Mouse (Mus musculus): ENCODE results near the gene Gmps.

Gene Gmps

DNA sequence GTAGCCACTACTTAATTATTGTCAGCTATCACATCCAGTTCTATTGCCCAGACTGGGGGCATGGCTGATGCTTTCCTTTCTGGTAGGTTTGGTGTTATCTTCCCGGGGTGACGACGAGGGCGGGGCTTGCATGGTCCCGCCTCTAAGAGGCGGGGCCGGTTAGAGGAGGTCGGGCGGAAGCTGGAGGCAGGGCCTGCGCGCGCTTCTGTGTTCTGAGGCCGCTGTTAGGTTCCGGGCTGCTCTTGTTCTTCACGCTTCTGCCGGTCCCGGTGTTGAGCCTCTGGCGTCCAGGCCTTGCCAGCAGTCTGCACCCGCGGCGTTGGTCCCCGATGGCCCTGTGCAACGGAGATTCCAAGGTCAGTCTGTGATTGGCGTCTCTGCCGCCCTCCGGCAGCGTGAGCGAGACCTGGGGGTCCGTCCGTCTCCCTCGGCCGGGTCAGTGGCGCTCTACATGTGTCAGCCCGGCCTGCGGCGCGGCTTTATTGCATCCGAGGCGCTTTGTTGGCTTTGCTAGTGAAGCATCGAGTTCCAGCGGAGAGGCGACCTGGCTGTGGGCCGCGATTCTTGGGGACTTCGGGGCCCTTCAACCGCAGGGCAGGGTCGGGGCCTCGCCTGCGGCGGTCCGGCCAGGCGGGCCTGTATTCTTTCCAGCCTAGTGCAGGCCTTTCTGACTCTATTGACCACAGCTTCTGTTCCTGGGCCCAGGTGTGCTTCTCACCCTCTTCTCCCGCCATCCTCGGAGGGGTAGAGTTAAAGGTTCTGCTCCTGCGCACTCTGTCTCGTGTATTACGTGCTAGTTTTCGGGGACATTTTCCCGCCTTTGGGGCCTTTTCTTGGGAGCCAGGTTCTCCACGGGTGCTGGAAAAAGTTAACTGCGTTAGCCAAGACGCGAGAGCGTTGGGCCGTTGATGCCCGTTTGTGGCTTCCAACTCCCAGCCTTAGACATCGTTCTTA is at the start of gene Gmps:
Gene Gmps, plus strand, starts transcription at position 152 of the 954 bp plus-strand sequence.
- peak; percentile 94 for DNase-seq

DNA sequence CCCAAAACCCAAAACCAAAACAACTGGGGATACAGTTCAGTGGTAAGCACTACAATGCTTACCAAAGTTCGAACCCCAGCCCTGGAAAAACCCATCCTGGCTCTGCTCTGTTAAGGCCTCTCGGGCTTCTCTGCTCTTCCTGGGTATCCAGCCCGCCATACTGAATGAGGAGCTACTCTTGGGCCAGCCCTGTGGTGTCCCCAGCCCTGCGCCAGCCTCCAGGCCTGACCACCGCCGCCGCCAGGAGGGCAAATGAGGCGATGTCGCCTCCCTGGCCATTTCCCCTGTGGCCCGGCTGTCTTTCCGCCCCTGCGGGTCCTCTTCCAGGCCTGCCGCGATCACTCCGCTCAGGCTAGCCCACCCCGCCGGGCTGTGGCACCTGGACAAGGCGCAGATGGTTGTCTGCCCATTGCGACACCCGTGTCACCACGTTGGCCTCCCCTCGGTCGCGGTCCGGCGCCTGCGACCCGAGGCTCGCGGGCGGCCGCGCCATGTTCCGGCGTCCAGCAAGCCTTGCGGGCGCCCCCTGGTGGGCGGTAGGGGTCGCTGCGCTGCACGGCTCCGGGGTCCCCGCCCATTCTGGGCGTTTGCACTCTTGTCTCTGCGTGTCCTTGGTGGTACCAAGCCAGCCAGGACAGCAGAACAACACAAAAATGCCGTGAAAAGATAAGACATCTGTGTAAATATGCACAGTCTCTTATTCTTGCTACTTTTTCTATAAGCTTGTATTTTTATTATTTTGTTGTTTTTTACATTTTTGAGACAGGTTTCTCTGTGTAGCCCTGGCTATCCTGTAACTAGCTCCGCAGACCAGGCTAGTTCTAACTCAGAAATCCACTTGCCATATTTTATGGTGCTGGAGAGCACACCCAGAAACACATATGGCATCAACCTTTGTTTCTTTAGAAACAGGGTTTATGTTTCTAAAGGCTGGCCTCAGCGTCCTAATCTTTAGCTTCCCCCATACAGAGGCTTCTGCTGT is 46.7 kb upstream of the Gmps start, which contains the start of gene E130311K13Rik:
Gene E130311K13Rik, minus strand, starts transcription at position 595 of the 982 bp plus-strand sequence.
- DNase-seq: peak; percentile 92 to 93

DNA sequence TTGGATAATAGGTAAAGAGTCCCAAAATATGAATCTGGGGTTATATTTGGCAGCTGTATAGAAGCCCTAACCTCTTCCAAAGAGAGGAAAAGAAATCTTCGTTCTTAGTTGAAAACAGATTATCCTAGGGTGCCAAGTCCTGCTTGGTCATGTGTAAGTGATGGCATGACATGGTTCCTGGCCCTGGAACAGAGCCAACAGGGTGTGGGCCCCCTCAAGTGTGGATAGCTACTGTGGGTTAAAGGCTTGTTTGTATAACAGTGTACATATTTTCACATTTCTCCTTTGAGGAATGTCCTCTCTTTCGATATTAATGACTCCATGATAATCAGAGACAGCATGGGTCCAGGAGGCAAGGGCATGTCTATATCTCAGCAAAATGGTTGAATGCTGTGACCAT is 37.0 kb upstream of the Gmps start:
- no peak for DNase-seq

DNA sequence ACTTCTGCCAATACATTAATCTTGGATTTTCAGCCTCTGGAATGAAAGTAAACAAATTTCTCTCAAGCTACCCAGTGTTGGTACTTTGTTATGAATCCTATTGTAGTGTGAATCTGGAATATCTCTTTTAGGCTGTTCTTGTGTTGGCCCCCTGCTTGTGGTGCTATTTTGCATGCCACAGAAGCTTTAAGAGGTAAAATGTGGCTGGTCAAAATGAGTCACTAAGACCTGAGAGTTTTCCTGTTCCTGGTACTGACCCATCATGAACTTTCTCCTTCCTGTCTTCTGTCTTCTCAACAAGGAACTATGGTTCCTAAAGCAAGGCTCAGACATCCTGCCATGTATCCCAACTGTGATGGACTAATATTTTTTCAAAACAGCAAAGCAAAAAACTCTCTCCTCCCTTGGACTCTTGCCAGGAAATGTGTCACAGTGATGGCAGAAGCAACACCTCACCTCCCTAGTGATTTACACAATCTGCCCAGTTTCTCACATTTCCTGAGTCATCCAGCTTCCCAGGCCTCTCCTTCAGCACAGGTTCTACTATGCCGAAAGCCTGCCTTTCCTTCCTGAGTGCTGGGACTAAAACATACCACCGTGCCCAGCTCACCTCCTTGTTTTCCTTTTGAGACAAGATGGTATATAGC is 34.6 kb upstream of the Gmps start:
- DNase-seq: no peak

DNA sequence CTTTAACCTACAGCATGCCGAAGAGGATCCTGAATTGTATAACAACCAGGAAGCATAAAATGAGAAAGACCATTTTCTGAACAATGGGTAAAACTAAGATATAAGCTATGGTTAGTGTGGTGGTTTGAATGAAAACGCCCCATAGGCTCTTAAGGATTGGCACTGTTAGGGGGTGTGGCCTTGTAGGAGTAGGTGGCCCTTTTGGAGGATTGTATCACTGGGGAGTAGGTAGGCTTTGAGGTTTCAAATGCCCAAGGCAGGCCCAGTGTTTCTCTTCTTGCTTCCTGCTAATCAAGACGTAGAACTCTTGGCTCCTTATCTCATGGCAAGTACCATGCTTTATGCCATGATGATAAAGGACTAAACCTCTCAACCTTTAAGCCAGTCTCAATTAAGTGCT is 26.1 kb upstream of the Gmps start:
- DNase-seq: no peak

DNA sequence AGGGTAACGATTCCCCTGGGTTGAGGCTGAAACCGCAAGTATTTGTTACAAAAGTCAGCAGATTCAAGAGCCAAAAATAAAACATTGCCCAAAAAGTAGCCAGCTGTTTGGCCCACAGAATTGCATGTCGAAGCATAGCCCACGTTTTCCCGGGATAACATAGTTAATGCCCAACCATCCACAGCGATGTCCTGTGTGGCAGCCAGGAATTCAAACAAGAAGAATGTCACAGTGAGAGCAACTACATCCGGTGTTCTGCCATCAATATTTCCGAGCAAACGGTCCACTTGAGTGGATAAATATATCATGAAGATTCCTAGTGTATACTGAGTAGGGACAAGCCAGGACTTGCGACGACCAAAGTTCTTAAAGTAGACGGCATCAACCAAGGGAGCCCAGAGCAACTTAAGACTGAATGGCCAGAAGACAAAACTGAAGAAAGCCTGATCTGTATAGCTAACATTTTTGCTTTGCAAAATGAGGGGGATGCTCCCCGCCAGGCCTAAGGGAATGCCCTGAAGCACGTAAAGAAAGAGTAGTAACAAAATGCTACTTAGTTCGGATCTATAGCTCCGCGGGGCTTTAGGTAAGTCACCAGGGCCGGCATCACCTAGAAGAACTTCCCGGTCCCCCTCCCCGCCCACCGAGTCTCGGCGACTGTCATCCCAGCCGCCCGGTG is 12.3 kb upstream of the Gmps start:
- peak in 1 of 2 experiments; percentile 10 for DNase-seq

DNA sequence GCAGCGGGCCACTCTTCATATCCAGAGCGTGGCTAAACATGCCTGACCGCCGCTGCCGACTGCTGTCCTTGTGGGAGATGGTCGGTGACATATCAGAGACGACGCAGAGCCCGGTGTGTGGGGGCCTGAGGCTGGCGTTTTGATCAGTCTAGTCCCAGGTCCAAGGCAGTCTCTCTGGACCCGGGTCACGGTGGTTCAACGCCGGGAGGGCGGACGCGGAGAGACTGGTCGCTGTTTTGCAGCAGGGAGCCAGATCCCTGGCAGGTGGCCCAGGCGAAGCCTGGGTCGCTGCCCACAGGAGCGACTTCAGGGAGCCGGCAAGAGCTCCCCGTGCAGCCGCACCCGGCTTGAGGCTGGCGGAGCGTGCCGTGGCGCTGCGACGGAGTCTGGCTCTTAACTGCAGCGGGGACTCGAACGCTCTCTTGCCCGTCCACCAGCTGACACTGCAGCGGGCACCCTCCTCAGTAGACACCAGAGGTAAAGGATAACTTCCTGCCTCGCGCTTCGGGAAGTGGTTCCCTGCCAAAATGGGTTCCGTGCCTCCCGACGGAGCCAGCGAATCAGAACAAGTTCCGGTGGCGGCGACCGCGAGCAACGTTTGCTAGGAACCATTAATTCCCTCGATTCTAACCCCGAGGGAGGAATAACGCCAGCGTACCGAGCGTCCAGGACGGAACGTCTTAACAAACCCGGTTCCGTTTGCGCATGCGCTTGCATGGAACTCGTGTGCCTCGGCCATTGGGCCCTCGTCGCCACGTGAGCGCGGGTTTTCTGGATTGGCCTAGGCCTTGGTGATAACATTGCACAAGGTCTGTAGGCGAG is 11.6 kb upstream of the Gmps start, which contains the start of gene Slc33a1:
Gene Slc33a1, minus strand, starts transcription at position 669 of the 822 bp plus-strand sequence.
- peak; percentile 98 to 99 for DNase-seq

DNA sequence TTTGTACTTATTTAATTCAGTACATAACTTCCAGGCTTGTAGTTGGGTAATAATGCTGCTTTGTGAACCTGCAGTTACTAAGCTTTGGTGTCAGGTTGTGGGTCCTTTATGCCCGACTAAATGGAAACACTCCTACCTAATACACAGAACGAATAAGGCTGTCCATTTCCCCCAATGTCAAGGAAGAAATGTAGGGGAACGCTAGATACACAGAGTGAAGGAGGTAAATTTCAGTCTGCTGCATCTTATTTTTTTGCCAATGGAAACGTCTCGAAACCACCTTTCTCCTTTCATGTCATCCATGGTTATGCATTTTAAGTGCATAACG is 11.0 kb upstream of the Gmps start:
- no peak for DNase-seq

DNA sequence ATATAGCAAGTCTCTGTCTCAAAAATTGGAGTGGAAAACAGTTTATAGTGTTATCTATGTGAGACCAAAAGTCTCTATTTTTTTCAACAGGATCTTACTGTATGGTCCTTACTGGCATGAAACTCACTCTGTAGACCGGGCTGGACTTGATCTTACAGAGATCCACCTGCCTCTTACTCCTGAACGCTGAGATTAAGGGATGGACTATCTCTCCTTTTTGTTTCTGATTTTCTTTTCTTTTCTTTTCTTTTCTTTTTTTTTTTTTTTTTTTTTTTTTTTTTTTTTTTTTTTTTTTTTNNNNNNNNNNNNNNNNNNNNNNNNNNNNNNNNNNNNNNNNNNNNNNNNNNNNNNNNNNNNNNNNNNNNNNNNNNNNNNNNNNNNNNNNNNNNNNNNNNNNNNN is 10.0 kb upstream of the Gmps start:
- DNase-seq: no peak

DNA sequence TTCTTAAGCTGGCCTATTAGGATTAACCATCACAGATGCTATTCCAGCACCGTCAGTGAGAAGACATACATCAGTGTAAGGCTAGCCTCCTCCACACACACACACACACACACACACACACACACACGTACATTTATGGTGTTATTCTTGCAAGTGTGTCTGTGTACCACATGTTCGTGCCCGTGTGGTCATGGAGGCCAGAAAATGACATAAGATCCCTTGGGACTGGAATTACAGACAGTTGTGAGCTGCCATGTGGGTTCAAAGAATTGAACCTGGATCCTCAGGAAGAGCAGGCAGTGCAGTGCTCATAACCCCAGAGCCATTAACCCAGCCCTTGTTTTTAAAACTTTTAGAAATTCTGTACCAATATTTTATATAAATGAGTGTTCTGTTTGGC is 2.0 kb downstream of the Gmps start:
- DNase-seq: no peak

DNA sequence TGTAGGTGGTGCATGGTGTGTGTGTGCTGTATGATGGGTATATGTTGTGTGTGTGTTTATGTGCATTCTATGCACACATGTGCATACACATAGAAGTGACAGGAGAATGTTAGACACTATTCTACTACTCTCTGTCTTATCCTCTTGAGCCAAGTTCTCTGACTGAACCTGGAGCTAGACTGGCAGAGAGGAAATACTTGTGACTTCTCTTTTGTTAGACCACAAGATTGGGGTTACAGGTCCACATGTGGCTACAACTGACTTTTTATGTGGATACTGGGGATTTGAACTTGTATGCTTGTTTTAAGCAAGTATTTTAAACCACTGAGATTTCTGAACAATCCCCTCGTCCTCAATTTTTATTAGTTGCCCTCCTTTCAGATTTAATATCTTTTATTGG is 10.8 kb downstream of the Gmps start:
- no peak for DNase-seq

DNA sequence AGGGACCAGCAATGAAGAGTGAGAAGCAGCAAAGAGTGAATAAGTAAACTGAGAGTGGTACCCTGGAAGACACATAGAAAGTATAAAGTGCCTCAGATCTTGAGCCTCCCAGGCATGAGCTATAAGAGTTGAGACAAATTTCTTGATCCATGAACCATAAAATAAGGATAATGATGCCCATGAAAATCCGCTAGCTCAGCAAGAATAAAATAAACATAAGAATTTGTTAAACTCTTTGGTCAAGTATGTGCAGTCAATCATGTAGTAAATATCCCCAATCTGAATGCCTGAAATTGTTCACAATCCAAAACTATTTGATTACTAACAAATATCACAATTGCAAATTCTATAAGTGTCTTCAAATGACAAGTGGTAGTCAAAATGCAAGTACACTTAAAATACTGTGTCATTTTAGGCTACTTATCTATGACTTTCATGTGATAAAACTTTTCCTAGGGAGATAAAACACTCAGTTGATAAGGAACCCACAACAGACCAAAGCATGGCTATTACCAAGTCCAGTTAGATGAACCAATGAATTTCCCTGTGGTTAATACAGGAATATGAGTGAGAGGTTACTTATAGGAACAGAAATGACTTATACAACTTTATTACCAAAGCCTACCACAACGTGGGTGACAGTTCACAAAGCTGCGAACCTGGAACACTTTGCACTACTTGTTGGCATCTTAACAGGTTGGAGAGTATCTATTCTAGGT is 13.0 kb downstream of the Gmps start:
- DNase-seq: no peak

DNA sequence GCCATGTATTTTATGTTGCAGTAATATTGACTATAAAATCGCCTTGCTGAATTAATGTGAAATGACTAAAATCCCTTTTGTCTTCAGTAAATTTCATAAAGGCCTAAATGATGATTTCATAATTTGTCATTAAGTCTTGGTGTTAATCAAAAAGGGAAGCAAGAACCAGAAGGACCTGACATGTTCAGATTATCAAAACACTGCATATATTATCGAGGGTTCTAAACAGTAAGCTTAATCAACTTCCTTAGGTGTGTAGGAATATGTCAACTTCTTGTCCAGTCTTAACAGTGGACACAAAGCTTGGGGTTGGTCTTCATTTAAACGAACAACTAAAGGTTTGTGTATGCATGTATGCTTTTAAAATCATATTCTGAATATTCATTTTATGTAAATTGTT is 45.5 kb downstream of the Gmps start:
- DNase-seq: no peak

DNA sequence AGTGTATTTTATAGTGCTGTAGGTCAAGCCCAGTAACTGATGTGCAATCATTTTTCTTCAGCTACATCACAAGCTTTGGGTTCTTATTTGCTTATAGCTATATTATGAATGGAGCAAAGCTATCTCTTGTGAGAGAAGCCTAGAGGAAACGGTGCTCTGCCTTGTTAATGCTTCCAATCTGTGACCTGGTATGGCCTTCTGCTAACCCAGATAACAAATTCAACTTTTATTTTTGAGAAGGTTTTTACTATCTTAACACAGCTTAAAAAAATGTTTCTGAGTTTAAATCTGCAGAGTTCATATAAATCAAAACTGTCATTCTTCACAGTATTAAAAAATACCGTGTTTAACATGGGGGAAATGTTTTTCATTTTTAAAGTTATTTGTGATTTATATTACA is 46.0 kb downstream of the Gmps start:
- no peak for DNase-seq

DNA sequence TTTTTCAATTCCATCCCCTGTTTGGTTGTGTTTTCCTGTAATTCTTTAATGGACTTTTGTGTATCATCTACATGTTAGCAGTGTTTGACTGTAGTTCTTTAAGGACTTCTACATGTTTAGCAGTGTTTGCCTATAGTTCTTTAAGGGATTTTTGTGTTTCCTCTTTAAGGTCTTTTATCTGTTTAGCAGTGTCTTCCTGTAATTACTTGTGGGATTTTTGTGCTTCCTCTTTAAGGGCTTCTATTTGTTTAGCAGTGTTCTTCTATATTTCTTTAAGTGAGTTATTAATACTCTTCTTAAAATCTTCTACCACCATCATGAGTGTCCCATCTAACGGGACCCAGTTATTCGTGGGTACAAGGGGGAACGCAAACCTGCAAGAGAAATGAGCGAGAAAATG is 53.9 kb downstream of the Gmps start:
- DNase-seq: no peak

DNA sequence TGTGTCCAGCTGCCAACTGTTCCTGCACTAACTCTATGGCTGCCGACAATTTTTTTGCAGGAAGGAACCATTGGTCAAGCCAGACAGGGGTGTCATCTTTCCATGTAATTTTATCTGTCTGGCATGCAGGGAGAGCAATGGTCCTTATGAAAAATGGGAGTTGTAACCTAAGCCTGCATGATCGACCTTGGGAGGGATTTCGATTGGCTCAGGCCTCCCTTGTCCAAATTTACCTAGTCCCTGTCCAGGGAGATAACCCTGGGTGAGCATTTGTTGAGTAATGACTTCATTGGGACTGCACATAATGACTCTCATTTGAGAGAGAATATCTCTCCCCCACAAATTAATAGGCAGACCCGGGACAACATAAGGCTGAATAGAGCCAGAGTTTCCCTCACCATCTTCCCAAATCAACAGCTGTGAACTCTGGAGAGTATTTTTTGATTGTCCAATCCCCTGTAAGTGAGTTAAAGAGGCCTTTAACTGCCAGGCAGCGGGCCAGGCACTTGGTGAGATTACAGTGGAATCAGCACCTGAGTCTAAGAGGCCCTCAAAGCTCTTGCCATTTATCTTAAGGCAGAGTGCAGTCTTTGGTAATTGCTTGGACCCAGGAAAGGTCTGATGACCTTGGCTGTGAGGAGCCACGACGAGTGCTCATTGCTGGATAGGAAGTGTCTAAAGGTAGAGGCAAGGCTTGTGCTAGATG is 62.4 kb downstream of the Gmps start:
- DNase-seq: peak; percentile 24 to 71

DNA sequence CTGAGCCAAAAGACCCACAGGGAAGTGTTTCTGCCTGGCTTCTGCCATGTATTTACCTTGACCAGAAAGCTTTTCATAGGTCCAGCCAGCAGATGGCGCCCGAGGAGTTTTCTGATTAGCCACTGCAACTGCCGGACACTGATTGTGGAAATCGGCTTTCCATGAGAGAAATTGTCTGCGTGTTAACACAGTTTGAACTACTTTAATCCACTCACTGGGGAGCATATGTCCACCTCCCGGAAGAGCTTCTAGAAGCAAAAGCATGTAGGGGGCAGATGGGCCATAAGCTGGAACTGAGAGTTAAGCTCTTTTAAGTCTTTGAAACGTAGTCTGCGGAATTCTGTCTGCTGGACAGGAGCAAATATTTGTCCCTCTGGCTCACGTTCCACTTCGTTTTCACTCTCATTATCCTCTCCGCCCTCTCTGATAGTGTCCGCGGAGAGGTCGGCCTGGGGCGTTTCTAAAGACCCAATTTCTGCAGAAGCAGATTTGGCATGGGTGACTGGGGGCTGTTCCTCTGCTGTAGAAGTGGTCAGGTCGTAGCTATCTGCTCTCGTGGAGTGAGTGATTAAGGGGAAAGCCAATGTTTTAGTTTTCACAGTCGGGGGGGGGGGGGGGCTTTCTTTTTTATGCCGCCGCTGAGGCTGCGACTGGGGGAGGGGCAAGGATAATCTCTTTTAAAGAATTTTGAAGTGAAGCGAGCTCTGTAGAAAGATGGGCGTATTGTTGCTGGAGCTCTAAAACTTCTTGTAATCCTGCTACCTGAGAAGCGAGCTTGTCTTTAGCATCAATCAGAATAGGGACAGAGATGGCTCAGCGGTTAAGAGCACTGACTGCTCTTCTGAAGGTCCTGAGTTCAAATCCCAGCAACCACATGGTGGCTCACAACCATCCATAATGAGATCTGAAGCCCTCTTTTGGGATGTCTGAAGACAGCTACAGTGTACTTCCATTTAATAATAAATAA is 64.2 kb downstream of the Gmps start:
- peak; percentile 80 to 86 for DNase-seq

Measured in lung, postnatal 4 days (tissue).